Mouse (Mus musculus) heart, adult 2 months (tissue): ENCODE data around the gene Nod1.

Experiments used
- CTCF ChIP-seq: fragments of 200-600 bp; IDR thresholded peaks from 2 replicates; pipeline ENCODE4 v1.8.1; 2022; ENCODE audit warnings: antibody characterized with exemption, mild to moderate bottlenecking, moderate library complexity
- EP300 ChIP-seq: fragments of 200-500 bp; IDR thresholded peaks from 2 replicates; pipeline ENCODE4 v1.6.1; 2011; ENCODE audit warnings: low read depth, low read length, control low read depth; ENCODE audit not compliant: insufficient read depth
- POLR2A ChIP-seq: fragments of 200-500 bp; IDR thresholded peaks from 2 replicates; pipeline ENCODE4 v1.6.1; 2011; ENCODE audit warnings: mild to moderate bottlenecking, low read depth, low read length, control low read depth; ENCODE audit not compliant: insufficient read depth

DNA sequence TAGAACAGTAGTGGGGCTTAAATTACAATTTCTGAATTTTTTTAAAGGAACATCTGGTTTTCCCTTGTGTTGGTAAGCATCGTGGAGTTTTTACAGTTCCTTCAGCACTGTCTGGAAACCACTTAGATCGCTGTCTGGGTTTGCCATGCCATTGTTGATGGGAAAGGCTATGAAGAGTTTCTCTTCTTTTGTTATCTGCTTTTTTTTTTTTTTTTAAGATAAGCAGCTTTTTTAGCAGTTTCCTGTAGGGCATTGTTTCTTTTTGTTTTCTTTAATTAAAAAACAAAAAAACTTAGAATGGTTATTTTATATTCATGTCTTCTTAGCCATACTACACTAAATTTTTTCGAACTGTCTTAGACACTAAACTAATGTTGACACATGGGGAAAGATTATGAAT is 94.8 kb downstream of the Nod1 start:
- TF ChIP-seq CTCF: no peak
- no peak for TF ChIP-seq POLR2A
- TF ChIP-seq EP300: no peak
